Mouse (Mus musculus) heart, embryonic 14.5 days (tissue): ENCODE measurements around the gene Cd3e. TPM values are rescaled to one million over a fixed set of nuclear protein-coding genes. Genes with fewer than 3 reads are reported as not detected.

Experiments used
- ATAC-seq: fragments of 200-750 bp; cut with Nextera tagmentation; 2 replicates; pipeline ENCODE4 v1.8.0; 2017; ENCODE audit warnings: low read depth, moderate TSS enrichment; ENCODE audit not compliant: insufficient number of reproducible peaks, insufficient read depth, low FRiP score
- H3K27ac ChIP-seq, 2 experiments: fragments of 200-500 bp in 1 of 2; fragments of 300-500 bp in 1 of 2; sonication (generic) in 1 of 2; replicated peaks in 1 of 2; 2 replicates each; pipeline ENCODE4 v1.5.1; 2012 to 2014; ENCODE audit warnings: low read depth in 2 of 2, low read length in 2 of 2, control low read depth in 1 of 2, mild to moderate bottlenecking in 1 of 2, mixed read lengths in 1 of 2; ENCODE audit not compliant: control insufficient read depth in 1 of 2, insufficient read depth in 1 of 2
- H3K27me3 ChIP-seq: fragments of 300-500 bp; sonication (generic); 2 replicates; pipeline ENCODE4 v1.6.1; 2014; ENCODE audit warnings: mild to moderate bottlenecking, low read length, control low read depth; ENCODE audit not compliant: control insufficient read depth, insufficient read depth
- H3K36me3 ChIP-seq: fragments of 300-500 bp; sonication (generic); 2 replicates; pipeline ENCODE4 v1.6.1; 2014; ENCODE audit warnings: mild to moderate bottlenecking, control low read depth, low read length, mixed read lengths; ENCODE audit not compliant: control insufficient read depth, insufficient read depth
- H3K4me1 ChIP-seq, 2 experiments: fragments of 200-500 bp in 1 of 2; fragments of 300-500 bp in 1 of 2; sonication (generic) in 1 of 2; 2 replicates each; pipeline ENCODE4 v1.6.1; 2012 to 2014; ENCODE audit warnings: low read length in 2 of 2, control low read depth in 1 of 2, mixed read lengths in 1 of 2; ENCODE audit not compliant: control insufficient read depth in 2 of 2, insufficient read depth in 2 of 2
- H3K4me2 ChIP-seq: fragments of 300-500 bp; sonication (generic); 2 replicates; pipeline ENCODE4 v1.6.1; 2014; ENCODE audit warnings: mild to moderate bottlenecking, low read length
- H3K4me3 ChIP-seq, 2 experiments: fragments of 200-500 bp in 1 of 2; fragments of 300-500 bp in 1 of 2; sonication (generic) in 1 of 2; 2 replicates each; pipeline ENCODE4 v1.5.1; 2012 to 2014; ENCODE audit warnings: low read length in 2 of 2, mild to moderate bottlenecking in 2 of 2, control low read depth in 1 of 2, low read depth in 1 of 2, moderate library complexity in 1 of 2; ENCODE audit not compliant: control insufficient read depth in 1 of 2, insufficient read depth in 1 of 2
- H3K9ac ChIP-seq: fragments of 300-500 bp; sonication (generic); 2 replicates; pipeline ENCODE4 v1.6.1; 2014; ENCODE audit warnings: mild to moderate bottlenecking, low read length
- H3K9me3 ChIP-seq: fragments of 300-500 bp; sonication (generic); 2 replicates; pipeline ENCODE4 v1.6.1; 2016; ENCODE audit warnings: low read length, control low read depth; ENCODE audit not compliant: control insufficient read depth
- WGBS: fragments of 180-500 bp; shearing (Covaris S2); extraction: QIAGEN DNeasy Blood & Tissue Kit; methylation state at CpG from one replicate; pipeline ENCODE4 v1.1.7; 2014; 5-methylcytosine and 5-hydroxymethylcytosine counted together
- polyA plus RNA-seq: library from polyadenylated mRNA; unstranded; fragments of >200 nt; fragmentation: Nextera tagmentation; extraction: Ambion mirVana; gene quantifications from 2 replicates; pipeline ENCODE4 v1.2.1, GENCODE M21; 2014

The Cd3e gene
- polyA plus RNA-seq, result not detected in 2 replicates

DNA sequence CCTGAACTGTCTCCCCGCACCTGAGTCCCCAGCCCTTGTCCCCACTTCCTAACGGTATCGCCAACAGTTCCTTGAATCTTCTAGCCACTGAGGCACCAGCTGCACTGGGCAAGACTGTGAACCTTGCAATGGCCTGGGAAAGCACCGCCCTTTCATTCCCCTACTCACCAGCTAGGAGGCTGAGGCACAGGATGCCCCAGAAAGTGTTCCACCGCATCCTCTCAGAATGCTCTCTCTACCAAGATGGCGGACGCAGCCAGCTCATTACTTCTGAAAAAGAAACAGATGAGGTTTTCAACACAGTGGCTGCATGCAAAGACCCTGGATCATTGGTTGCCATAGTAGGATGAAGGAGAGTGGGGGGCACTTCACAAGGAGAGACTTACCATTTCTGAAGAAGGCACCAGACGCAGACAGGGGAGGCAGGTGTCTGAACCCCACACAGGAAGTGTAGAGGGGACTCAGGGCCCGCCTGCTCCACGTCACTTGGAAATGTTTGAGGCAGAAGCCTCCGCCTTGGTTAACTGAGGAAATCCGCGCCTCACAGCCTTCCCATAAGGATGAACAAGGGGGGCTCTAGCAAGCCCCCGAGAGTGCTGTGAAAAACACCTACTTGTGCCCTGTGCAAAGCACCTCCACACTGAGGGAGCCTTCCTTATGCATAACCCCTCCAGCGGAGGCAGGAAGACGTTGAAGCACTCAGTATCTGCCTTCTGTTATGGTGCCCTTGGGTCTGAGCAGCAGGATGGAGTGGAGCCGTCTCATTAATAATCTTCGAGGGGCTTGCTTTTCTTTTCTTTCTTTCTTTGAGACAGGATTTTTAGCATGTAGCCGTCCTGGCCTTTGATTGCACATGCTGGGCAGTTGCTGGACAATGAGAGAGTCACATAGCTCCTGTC, at the start of gene Cd3e:
TSS of gene Cd3e (minus strand) at position 448 of the 899 bp plus-strand sequence.
- Histone ChIP-seq H3K9me3 (no peaks in the 10 kb centered on the region), H3K27me3 (peaks cover 9% of the 10 kb centered on the region), H3K4me2 (no peak within 1 kb of the TSS), H3K27ac (no peak within 1 kb of the TSS), H3K9ac (no peak within 1 kb of the TSS), H3K36me3 (no peaks in the 10 kb centered on the region), H3K4me1 (no peaks in the 10 kb centered on the region), H3K4me3 (no peak within 1 kb of the TSS)
- no peak for ATAC-seq
- 80% methylated on average over 19 of the region's 19 CpGs for WGBS

DNA sequence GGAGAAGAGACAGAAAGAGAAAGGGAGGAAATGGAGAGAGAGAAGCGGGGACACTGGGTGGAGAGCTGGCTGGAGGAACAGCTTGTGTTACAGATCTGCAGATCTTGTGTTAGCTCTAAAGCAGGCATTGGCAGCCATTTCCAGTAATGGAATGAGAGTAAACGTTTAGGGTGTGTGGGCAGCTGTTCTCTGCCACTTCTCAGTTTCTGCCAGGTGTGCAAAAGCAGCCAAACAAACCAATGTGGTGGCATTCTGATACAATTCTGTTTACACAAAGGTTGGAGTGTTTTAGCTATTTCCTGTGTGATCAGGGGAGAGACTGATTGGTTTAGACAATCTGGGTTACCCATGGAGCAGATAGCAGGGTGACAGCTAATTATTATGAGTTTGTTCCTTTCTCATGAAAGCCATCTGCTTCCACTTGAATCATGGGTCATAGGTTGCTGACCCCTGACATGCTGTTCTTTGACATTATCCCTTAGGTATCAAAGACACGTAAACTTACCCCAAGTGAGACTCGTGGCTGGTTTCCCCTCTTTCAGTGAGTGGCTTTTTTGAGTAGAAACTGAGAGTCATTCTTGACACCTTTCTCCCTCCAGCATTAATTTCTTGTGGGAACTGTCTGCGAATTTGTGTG, 49.0 kb upstream of the Cd3e start:
- ATAC-seq, result no peak
- 53% methylated on average over 5 of the region's 5 CpGs for WGBS

DNA sequence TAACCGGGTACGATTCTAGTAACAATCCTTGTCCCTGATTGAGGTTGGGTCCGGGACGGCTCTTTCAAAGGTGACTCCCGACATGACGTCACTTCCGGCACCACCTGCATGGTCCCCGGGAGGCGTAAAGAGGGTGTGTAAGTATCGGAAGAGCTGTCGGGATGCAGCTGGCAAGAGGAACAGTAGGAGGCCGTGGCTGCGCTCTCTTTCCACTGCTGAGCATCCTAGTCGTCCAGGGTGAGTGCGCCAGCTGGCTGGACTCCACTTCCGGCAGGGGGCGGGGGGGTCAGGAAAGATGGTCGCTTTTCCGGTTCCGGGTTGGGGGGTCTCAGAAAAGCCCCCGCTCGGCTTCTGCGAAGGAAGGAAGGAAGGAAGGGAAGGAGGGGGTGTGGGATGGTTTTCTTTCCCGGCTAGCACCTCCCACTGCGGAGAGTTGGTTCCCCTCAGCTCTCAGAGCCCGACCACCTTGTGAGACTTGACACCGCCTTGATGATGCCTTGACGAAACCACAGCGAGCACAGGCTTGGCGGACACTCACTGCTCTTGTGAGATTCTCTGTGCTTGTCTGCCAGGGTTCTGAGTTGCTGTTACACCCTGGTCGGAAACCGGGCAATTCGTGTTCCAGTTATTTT, 45.8 kb upstream of the Cd3e start, which contains the start of gene Mpzl3:
TSS of gene Mpzl3 (plus strand) at position 105 of the 632 bp plus-strand sequence.
- peak within 1 kb of the TSS; percentile 31; the same call in 1 of the 2 replicates for H3K9ac ChIP-seq
- no peaks in the 10 kb centered on the region for H3K36me3 ChIP-seq
- H3K9me3 ChIP-seq, result no peaks in the 10 kb centered on the region
- under 1% methylated on average over 33 of the region's 33 CpGs for WGBS
- peak within 1 kb of the TSS; percentile 61 to 94 for H3K27ac ChIP-seq
- peaks cover 34% of the 10 kb centered on the region for H3K27me3 ChIP-seq
- H3K4me3 ChIP-seq, result peak within 1 kb of the TSS; percentile 51 to 90
- H3K4me1 ChIP-seq, result no peaks in the 10 kb centered on the region; a peak in 1 of 4 replicates
- peak; percentile 59 for ATAC-seq
- peak within 1 kb of the TSS; percentile 65 for H3K4me2 ChIP-seq

More for the DNA sequence above, 49.0 kb upstream of the Cd3e start:
- no peak overlapping the region for H3K27ac ChIP-seq
- no peak overlapping the region for H3K9ac ChIP-seq
- H3K36me3 ChIP-seq, result no peaks in the 10 kb centered on the region
- H3K9me3 ChIP-seq, result no peaks in the 10 kb centered on the region
- no peaks in the 10 kb centered on the region; a peak in 1 of 4 replicates for H3K4me1 ChIP-seq
- H3K27me3 ChIP-seq, result peaks cover 42% of the 10 kb centered on the region
- no peak overlapping the region for H3K4me2 ChIP-seq
- H3K4me3 ChIP-seq, result no peak overlapping the region

DNA sequence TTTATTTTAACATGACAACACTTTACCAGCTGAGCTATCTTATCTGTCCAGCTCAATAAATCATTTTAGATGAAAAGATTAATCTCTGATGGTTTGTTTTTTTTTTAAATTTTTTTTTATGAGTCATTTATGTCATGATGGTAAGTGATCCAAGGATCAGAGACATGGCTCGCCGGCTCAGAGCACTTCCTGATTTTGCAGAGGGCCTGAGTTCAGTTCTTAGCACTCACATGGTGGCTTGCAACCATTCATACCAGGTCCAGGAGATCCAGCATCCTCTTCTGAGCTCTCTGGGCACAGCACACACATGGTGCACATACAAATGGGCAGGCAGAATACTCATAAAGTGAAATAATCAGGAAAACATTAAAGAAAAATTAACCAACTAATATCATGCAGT, 40.9 kb upstream of the Cd3e start:
- H3K9ac ChIP-seq, result no peak overlapping the region
- H3K27ac ChIP-seq, result no peak overlapping the region
- no peak for ATAC-seq
- H3K9me3 ChIP-seq, result no peaks in the 10 kb centered on the region
- no peak overlapping the region for H3K4me2 ChIP-seq
- peaks cover 17% of the 10 kb centered on the region for H3K27me3 ChIP-seq
- H3K4me1 ChIP-seq, result no peaks in the 10 kb centered on the region; a peak in 1 of 4 replicates
- WGBS, result 86% methylated on average over 2 of the region's 2 CpGs
- H3K4me3 ChIP-seq, result no peak overlapping the region
- H3K36me3 ChIP-seq, result no peaks in the 10 kb centered on the region

DNA sequence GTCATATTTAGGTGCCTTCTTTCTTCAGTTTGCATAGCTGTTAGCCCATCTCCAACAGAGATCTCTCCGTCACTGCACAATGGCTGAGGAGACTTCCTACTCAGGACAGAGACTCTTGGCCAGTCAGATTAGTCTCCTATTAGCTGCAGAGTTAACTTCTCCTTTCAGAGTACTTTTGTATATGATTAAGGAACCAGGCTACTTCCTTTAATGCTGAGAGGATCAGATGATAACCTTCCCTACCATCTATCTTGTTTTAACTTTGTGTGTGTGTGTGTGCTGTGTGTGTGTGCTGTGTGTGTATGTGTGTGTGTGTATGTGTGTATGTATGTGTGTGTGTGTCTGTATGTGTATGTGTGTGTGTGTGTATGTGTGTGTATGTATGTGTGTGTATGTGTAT, 40.3 kb upstream of the Cd3e start:
- Histone ChIP-seq H3K4me3 (no peak overlapping the region), H3K27ac (no peak overlapping the region), H3K9me3 (no peaks in the 10 kb centered on the region), H3K27me3 (peaks cover 22% of the 10 kb centered on the region), H3K4me2 (no peak overlapping the region), H3K9ac (no peak overlapping the region), H3K4me1 (no peaks in the 10 kb centered on the region), H3K36me3 (no peaks in the 10 kb centered on the region)
- WGBS, result 66% methylated on average over 1 of the region's 1 CpGs
- no peak for ATAC-seq

DNA sequence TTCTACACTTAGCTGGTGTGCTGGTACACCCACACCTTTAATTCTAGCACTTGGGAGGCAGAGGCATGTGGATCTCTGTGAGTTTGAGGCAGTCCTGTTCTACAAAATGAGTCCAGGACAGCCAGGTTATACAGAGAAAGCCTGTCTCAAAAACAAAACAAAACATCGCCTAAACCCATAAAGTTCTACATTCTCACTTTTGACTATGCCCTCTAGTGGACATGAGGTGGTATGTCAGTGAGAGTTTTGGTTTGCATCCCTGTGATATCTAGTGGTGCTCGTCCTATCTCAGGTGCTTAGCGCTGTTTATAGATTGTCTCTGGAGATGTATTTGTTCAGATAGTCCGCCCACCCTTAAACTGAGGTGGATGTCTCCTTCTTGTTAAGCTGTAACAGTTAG, 39.1 kb upstream of the Cd3e start:
- no peak for ATAC-seq
- H3K4me3 ChIP-seq, result no peak overlapping the region
- peaks cover 24% of the 10 kb centered on the region for H3K27me3 ChIP-seq

DNA sequence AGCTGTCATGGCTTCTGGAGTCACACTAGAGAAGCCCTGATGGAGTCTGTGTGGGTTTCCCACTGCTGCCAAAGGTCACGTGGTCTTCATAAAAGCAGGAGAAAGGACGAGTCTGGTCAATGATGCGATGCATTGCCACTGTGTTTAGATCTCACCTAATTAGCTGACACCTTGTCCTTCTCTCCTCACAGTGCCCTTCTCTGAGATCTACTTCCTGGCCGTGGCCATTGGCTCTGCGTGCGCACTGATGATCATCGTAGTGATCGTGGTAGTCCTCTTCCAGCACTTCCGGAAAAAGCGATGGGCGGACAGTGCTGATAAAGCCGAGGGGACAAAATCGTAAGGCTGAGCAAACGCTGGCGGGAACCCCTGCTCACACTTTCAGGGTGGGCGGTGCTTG, 37.5 kb upstream of the Cd3e start:
- Histone ChIP-seq H3K36me3 (no peaks in the 10 kb centered on the region), H3K4me2 (no peak overlapping the region), H3K4me3 (no peak overlapping the region), H3K9me3 (no peaks in the 10 kb centered on the region), H3K9ac (no peak overlapping the region), H3K27ac (no peak overlapping the region), H3K4me1 (peaks cover 5 to 8% of the 10 kb centered on the region in 2 experiments), H3K27me3 (peaks cover 38% of the 10 kb centered on the region)
- no peak for ATAC-seq
- 84% methylated on average over 16 of the region's 16 CpGs for WGBS

More for the DNA sequence above, 39.1 kb upstream of the Cd3e start:
- no peaks in the 10 kb centered on the region for H3K36me3 ChIP-seq
- H3K9me3 ChIP-seq, result no peaks in the 10 kb centered on the region
- H3K4me1 ChIP-seq, result no peaks in the 10 kb centered on the region
- H3K27ac ChIP-seq, result no peak overlapping the region
- WGBS, result 22% methylated on average over 4 of the region's 4 CpGs
- no peak overlapping the region for H3K9ac ChIP-seq
- no peak overlapping the region for H3K4me2 ChIP-seq
